Mouse (Mus musculus) urinary bladder, adult 2 months (tissue): ENCODE data around the gene Selenot. TPM values are rescaled to one million over a fixed set of nuclear protein-coding genes. Genes with fewer than 3 reads are reported as not detected.
"Not testable (repeated sequence)": the region's sequence is repeated elsewhere in the genome, so short reads cannot be mapped to it uniquely, and the experiment has no call there.

ENCODE experiments used
- DNase-seq: peaks from one replicate; pipeline ENCODE4 v3.0.0; 2022; ENCODE audit warnings: low spot score
- polyA plus RNA-seq: library from polyadenylated mRNA; depleted of rRNA; stranded (reverse); fragments of >200 nt; gene quantifications from 2 replicates; pipeline ENCODE4 v1.2.3, GENCODE M21; 2012; rRNA removed

The Selenot gene
- 71.4 and 75.8 TPM in 2 replicates for polyA plus RNA-seq

DNA sequence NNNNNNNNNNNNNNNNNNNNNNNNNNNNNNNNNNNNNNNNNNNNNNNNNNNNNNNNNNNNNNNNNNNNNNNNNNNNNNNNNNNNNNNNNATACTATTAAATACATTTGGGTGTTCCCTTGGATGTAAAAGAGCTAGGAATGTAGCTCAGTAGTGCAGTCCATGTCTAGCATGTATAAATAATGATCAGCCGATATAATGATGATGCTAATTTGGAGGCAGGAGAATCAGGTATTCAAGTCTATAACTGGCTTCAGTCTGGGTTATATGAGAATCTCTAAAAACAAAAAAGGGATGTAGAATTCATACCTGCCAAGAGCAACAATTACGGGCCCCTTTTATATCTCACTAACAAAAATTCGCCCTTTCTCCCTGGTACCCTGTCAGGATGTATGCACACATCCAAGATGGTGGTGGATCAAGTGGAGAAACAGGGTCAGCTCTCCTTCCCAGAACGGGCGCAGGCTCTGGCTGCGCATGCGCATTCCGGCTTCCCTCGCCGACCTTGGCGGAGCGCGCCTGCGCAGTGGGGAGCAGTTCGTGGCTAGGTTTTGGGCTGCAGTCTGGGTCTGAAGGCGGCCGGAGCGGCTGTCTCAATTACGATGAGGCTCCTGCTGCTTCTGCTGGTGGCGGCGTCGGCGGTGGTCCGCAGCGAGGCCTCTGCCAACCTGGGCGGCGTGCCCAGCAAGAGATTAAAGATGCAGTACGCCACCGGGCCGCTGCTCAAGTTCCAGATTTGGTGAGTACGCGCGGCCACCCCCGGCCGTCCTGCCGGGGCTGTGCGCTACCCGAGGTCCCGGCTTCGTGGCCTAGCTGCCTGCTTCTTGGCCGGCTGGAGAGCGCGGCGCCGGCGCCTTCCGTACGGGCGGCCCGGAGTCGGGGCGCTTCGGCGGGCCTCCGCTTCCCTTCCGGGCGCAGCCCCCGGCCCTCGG, at the start of gene Selenot:
Gene Selenot, plus strand, starts transcription at position 500 of the 930 bp plus-strand sequence.
- DNase-seq, result peak; percentile 98

DNA sequence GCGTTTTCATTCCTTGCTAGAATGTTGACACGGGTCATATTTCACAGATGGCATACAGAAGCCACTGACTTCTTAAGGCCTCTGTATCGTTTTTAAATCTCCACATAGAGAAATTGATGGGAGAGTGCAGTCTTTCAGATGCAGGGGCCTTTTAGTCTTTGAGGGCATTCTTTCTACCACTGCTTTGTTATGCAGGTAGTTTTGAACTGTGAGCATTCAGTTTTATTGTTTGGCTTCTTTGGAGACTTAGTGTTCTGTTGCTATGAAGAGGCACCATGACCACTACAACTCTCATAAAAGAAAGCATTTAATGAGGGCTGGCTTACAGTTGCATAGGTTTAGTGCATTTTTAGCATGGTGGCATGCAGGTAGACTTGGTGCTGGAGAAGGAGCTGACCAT, 39.9 kb upstream of the Selenot start:
- no peak for DNase-seq

DNA sequence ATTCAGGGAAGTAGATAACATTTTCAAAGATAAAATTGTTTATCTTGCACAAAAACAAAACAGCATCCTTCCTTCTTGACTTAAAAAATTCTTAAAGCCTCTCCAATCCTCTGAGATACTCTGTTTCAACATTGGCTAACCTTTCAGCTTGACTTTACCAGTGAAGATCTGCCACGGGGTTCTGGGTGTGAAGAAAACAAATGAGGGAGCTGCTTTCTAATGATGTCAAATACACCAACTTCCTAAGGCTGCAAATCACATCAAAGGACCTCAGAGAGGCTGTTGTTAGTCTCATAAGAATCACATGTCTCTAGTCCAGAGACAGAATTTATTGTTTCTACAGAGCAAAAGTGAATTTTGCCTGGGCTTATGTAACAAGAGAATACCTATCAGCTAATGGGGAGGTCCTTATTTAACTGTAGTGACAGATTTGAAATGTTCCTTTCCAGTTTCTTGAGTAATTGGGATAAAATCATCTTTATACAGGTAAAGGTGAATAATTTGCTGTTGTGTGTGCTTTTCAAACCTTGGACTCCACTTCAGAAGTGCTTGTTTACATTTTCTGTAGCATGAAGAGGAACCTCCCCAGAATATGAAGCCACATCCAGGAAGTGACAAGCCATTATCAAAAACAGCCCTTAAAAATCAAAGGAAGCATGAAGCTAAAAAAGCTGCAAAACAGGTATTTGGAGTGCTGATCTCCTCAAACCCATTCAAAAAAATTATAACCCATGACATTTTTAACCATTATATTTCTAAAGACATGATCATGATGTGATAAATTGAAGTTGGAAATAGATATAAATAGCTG, 24.2 kb upstream of the Selenot start:
- DNase-seq, result no peak

DNA sequence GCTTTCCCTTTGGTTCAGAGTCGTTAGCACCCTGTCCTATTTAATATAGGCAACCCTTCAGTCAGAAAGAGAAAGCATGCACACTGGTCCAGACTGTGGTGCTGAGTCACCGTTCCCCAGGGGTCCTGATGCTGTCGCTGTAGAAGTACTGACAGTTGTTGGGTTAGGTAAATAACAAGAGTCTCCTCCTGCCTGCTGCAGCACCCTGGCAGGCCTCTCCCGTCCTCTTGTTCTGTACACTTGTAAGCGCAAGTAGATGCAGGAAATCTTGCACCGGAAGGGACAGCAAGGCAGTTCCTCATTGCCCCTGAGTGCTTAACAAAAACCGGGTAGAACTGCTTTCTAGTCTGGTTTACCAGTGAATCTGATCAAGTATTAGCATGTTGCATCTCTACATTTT, 19.8 kb upstream of the Selenot start:
- DNase-seq, result no peak

DNA sequence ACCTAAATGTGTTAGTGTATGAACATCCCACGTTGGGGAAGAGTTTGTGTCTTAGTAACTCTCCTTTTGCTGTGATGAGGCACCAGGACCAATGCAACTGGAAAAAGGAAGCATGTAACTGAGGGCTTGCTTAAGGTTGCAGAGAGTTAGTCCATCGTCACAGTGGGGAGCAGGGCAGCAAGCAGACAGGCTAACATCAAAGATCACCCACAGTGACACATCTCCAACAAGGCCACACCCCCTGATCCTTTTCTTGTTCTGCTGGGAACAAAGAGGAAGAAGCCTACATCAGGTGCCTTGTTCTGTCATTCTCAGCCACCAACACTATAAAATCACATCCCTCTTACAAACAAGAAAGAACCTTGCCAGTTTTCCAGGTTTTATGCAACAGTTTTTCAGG, 16.5 kb upstream of the Selenot start:
- DNase-seq, result no peak

DNA sequence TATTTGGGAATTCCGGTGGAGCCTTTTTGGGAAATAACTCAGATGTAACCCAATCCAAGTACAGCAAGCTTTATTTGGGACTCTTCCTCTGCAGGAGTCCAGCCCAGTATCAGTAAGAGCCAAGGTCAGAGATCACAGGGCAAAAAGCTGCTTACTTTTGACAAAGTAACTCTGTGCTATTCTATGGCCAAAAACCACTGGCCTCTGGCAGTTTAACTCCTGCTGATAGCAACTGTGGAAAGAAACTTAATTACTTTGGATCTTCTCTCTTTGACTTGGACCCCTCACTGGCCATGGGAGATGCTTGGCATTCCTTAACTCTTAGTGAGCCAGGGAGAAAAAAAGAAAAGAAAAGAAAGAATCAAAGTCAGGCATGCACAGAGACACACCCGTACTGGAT, 15.0 kb upstream of the Selenot start:
- no peak for DNase-seq

DNA sequence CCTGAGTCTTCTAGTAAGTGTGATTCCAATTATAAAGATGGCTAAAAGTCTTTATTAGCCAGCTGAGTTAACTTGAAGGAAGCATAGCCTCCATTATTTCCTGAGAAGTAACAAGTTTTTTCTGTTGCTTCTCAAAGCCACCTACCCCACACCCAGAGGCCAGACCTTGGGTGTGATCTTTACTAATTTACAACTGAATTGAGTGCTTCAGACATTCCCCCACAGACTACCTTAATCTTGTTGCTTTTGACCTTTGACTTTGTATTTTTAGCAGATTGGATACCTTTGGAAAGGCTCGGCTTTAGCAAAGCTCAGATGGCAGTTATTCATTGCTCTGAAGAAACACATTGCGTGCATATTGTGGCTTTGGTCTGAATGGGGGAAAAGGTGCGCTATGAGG, 5.6 kb upstream of the Selenot start:
- DNase-seq, result no peak

DNA sequence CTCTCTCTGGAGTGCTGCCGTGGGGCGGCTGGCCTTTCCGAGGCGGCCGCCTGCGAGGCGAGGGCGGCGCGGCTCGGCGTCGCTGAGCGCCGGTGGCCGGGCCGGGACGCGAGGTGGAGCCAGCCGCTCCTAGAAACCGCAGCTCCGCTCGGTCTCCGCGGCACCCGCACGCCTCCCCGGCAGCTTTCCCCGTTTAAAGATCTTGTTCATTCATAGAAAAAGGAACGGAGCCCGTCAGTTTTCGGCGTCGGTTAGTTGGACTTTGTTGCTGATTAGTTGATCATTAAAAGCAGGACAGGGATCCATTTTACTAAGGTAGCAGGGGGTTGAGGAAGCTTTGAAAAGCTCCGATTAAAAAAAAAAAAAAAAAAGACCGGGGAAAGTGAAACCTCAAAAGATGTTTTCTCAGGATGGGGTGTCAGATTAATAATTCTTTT, 649 bp downstream of the Selenot start:
- DNase-seq, result no peak

DNA sequence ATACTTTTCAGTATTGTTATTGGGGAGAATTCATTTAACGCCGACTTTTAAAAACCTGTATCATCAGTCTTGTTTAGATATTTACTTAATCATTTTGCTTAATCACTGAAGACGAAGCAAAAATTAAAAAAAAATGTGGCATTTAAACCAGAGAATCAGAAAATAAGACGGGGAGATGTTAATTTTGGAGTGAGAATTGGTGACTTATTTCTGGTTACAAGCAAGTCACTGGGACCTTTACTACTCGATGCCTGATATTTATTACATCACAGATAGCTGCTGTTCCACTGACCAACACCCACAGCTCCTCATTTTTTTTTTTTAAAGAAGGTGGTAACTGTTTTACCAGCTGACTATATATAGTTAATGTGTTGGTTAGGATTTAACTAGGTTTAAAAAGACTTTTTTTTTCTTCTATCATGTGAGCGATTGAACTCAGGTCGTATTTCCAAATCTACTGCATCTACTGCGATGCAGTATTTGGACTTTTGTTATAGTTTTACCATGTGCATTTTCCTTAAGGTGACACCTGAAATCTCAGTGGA, 1.1 kb downstream of the Selenot start:
- DNase-seq, result no peak

DNA sequence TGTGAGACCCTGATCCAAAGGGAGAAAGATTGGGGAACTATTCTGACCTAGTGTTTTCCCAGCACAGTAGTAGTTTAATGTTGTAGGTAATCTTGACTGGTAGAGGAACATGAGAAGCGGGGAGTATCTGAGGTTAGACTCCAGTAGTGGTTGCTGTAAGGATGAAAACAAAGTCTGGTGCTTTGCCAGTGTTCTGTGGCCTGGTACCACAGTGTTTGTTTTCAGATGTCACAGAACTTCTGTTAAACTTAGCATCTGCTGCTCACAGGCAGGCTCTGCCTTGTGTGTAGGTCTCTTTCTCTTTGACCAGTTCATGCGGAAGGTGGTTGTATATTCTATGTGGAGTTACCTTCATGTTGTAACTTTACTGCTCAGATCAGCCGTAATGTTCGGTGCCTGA, 5.1 kb downstream of the Selenot start:
- no peak for DNase-seq

DNA sequence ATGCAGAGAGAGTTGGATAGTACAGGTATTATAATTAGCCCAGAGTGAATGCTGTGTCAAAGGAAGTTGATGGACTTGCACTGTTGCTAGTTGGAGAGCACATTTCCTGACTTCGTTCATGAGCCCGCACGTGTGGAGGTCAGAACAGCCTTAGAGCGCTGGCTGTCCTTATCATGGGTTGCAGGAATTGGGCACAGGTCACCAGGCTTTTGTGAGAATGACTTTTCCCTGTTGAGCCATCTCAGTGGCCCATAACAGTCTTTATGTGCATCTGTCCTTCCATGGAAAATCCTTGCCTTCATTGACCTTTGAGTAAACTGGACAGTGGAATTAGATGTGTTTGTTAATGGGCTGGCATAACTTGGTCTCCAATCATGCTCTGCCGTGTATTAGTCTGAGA, 5.9 kb downstream of the Selenot start:
- DNase-seq, result no peak

DNA sequence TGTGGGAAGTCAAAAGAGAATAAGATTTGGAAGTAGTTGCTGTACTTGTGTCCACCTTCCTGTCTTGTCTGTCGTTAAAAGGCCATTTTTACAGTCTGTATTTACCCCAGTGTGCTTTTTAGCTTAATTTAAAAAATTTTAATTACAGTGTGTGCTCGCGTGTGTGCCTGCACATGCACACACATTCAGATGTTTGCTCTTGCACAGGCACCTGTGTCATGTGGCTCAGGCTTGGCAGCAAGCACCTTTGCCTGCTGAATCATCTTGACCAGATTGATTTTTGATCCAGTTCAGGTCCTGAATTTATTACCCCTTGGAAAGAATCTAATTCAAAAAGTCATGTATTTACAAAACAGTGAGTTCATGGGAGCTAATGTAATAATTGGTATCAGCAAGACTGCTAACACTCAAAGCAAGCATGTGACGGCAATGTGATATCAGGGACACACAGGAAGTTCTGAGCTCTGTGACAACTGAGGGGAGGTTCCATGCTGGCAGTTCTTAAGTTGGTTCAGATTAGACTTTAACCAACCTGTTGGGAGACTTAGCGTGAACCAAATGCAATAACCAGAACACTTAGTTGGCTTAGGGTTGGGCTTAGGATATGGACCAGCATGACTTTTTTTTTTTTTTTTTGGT, 6.5 kb downstream of the Selenot start:
- no peak for DNase-seq

DNA sequence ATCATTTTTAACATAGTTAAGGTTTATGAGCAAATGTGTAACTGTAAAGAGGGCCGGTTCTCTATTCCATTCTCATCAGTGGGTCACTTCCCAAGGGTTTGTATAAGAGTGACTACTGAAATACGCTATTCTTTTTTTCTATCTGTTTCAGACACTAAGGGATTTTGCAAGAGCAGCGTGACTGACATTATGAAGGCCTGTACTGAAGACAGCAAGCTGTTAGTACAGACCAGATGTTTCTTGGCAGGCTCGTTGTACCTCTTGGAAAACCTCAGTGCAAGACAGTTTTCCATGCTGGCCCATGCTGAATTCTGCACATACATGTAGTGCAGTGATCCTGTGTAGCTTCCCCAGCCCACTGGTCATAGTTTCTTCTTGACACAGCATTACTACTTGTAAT, 14.1 kb downstream of the Selenot start:
- not testable (repeated sequence) for DNase-seq

DNA sequence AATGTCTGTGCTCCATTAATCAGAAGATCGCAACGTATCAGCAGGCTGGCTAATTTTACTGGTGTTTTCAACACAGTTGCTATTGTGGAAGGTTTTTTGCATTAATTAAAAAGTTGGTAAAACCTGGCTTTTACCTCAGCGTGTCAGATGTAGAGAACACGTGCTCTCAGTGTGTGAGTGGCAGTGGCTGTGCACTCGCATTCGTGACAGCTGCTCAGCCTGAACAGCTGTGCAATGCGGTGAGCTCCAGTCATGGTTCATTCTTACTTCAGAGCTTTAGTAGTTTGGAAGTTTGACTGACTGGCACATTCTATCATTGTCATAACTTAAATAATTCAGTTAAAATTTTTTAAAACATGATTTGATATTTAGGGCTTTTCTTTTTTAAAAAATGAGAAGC, 16.2 kb downstream of the Selenot start:
- not testable (repeated sequence) for DNase-seq

DNA sequence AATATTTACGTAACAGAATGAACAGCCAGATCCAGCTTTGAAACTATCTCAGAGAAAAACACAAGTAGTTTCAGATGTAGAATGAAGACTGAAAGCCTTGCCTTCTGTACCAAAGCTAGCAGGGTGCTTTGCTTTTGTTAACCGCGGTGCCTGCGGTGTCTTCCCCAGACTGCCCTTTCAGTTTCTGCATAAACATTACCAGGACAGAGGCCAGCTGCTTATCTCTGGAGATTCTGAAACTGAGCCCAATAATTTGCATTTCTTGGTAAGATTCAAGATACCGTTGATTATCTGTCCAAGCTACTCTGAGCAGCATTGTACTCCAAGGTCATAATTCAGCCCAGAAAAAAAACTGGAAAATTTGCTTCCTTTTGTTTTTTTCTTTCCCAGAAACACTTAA, 17.2 kb downstream of the Selenot start:
- no peak for DNase-seq

DNA sequence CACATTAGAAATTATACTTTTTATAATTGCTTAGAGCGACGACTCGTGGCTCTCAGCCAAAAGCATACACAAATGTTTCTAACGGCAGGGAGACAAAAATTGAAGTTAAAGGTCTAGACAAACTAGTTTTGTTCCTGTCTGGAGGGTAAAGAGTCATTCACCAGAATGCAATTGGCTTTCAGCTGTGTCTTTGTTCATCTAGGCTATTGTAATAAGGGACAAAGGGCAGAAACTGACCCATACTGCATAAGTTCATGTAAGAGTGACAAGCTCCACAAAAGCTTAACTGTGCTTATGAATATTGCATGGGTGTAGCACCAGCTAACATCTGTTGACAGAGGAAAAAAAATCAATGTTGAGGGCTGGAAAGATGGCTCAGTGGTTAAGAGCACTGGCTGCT, 32.1 kb downstream of the Selenot start:
- DNase-seq, result no peak

DNA sequence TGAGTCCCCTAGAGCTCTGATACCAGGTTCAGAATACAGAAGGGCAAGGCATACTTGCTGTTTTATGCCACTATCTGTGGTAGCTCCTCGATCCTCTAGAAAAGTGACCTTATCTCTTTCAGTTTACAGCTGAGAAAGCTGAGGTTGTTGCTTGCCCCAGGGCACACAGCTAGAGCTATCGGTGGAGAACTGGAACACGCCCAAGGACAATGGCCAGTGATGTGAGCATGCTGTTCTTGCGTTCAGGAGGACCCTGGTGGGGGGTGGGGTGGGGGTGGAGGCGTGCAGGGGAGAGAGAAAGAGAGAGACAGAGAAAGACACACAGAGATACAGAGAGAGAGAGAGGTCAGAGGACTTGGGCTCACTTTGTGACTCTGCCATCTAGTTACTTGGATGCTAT, 33.5 kb downstream of the Selenot start:
- DNase-seq, result no peak

DNA sequence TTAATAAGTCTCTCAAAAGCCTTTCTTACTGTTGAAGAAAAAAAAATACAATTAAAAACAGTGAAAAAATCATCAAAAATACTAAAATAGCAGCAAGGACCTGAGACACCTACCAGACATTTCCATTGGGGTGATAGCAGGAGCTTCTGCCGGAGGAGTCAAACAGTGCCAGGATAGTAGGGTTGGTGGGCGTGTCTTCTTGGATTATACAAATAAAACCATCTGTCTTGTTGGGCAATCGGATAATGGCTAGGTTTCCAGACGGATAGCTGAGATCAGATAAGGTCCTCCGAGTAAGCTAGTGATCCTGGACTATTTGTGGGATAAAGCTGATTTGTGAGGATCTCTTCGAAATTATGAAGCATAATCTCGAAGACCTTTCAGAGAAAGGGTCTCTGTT, 44.6 kb downstream of the Selenot start:
- no peak for DNase-seq

DNA sequence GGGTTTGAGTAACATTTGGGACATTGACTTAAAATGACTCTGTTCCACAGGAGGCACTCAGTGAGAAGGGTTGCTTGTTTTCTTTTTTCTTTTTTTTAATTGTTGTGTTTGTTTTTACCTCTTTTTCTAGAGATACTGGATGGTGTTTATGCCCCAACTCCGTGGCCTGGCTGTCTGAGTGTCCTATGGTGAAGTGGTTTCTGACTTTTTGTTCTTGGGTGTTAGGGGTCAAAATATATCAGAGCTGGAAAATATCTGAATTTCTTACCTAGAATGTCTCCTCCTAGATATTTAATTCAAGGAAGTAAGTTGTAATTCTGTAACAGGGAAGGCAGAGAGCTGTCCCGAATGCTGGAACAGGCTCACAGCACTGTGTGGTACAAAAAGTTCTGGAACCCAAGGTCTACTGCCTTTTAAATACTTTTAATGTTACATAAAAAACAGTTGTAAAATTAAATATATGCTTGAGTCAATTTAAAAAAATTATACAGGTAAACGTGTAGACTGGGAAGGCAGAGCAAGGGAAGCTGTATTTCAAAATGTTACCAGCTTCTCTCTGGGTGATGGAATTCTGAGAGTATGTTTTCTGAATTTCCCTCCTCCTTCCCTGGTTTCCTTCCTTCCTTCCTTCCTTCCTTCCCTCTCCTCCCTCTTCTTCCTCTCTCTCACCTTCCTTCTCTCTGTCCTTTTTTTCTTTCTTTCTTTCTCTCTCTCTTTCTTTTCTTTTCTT, 46.4 kb downstream of the Selenot start:
- DNase-seq, result no peak

DNA sequence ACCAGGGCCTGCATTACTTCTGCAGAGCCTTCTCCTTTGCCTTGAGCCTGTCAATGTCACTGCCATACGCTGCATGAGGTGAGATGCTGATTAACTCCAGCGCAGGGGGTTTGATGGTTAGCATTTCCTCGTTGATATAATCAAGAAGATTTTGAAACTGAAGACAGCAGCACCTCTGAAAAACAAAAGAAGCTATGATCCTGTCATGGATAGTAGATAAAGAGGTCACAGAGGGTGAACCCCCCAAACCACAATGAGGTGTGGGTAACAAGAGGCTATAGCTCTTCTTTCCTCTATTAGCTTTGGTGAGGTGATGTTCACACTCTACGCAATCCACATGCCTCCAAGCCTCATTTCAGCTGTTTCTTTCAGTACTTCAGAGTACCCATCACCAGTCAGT, 48.5 kb downstream of the Selenot start:
- no peak for DNase-seq

DNA sequence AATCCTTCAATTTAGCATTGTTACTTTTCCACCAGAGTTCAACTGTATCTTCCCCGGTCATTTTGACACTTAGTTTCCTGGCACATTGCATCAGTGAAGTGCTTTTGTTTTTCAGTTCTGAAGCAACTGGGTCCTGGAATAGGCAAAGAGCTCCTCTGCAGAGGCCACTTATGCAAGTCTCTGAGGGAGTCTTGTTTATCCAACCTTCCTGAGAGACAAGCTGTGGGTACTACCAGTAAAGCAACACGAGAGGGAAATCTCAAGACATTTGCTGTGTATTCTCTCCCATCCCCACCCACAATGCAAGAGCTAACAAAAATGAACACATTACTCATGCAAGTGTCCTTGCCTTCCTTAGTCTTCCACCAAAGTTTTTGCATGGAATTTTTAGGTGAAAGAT, 55.3 kb downstream of the Selenot start:
- no peak for DNase-seq
